Mouse (Mus musculus) retina, postnatal 7 days (tissue): ENCODE data around the gene Nebl.
A peak's percentile ranks its signal among the peaks of the same experiment; 100 is the strongest.

ENCODE experiments used
- DNase-seq: peaks from one replicate; pipeline ENCODE4 v3.0.0-alpha.2; 2012; ENCODE audit warnings: low read depth, low spot score

Nebl gene

GRCm38 (mm10) chr2:17730957-17731830, at the start of gene Nebl:
Gene Nebl, minus strand, starts transcription at chr2:17731464.
- peak; percentile 36 for DNase-seq

DNA sequence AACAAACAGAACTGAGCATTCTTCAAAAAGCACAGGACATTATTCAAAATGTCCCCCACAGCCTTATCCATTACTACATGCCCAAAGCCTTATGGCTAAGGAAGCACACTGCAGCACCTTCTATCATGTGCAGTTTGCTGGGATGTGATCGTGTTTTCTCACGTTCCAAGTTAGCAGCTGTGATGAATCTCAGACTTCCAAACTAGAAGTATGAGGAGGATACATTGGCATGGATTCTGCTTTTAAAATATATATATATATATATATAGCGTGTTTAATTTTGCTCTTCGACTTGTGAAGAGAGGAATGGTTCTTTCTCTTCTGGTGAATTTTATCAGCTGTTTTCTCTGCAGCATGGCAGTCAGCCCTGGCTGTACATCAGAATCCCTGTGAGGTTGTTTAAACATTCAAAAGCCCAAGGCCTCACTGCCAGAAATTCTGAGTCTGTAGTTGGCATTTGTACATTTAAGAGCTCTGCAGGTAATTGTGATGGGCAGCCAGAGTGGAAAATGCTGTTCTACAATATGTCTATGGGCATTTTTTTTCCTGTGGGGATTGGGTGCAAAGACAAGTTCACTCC, 39.1 kb upstream of the Nebl start:
- DNase-seq: no peak

DNA sequence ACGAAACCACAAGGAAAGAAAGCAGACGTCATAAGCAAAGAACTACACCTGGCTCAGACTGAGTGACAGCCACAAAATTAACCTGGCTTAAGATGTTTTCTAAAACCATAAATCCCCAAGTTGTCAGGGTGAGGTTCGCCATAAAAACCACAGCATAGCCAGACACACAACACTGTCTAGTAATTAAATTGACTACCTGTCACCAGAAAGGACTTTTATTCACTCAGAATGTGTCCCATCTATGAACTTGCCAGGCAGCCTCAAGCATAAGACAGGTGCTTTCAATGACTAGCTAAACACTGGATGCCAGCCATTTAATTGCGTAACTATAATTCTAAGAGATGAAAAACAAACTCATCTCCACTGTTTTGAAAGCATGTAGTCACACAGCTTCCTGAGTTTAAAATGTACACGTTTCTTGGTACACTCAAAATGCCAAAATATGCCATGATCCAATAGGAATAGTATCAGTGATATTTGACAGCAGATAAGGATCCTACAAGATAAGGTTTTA, 38.0 kb upstream of the Nebl start:
- DNase-seq: no peak

GRCm38 (mm10) chr2:17756271-17756670, 25.0 kb upstream of the Nebl start:
- no peak for DNase-seq

GRCm38 (mm10) chr2:17742051-17742763, 10.9 kb upstream of the Nebl start:
- DNase-seq: no peak

DNA sequence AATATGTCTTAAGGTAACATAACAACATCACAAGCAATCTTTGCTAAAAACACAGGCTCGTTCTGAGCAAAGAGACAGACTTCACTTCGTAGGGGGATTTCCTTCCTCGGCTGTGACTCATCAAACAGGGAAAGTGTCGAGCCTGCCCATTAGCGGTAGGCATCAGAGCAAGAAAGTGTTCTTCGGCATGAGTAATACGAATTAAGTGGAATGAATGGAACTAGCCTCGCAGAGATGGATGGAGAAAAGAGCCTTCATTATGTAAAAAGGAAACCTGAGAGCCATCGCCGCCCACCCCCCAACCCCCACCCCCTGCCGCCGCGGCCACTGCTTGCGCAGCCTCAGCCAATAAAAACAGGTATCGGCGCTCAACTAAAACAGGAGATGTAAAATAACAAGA, 10.3 kb upstream of the Nebl start:
- no peak for DNase-seq

DNA sequence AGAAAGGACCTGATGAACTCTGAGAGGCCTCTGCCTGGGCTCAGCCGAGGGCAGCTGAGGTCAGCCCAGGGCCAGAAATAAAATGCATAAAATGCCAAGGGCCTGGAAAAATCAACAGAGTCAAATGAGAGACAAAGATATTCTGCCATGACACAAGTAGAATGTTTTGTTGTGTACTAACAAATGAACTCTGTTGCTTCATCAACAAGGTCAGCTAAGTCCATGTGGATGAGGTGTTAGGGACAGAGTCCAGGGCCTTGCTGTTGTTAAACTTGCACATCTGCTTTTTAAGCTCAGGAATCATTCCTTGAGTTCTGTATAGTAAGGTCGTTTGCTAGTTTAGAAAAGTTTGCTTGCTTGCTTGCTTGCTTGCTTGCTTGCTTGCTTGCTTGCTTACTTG, 9.2 kb upstream of the Nebl start:
- DNase-seq: no peak

GRCm38 (mm10) chr2:17732210-17732609, 946 bp upstream of the Nebl start:
- DNase-seq: no peak

DNA sequence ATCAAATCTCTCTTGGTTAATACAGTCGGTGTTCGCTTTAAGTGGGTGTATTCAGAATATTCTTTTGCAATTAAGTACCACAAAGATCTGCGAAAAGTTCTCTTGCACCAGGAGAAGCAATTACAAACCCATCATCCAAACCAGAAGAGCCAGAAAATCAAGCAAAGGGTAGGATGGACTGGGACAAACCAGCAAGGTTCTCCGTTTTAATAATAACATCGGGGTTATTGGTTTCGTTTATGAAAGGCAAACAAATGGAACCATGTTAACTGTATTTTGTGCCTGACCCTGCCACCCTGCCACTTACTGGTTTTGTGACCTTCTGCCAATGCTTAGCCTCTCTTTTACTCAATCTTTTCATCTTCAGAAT, 552 bp upstream of the Nebl start:
- DNase-seq: no peak

- DNase-seq: no peak
These were observed 662 bp downstream of the Nebl start for GRCm38 (mm10) chr2:17730648-17730956.

GRCm38 (mm10) chr2:17729770-17730647, 1.3 kb downstream of the Nebl start:
- no peak for DNase-seq

DNA sequence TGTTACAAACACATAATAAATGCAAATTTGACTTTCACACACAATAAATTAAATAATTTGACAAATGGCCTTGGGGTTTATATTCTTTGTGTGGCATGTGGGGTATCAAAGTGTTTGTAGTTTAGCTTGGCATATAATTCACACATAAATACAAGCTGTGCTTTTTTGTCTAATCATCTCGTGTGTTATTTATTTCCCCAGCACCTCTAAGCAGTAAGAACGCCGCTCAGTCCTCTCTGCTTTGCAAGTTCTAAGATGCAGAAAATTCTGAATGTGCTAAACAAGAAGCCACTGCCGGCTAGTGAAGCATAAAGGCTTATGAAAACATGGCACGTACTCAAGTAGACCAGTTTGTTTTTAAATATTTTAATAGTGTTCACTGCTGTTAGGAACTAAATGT, 6.9 kb downstream of the Nebl start:
- no peak for DNase-seq

DNA sequence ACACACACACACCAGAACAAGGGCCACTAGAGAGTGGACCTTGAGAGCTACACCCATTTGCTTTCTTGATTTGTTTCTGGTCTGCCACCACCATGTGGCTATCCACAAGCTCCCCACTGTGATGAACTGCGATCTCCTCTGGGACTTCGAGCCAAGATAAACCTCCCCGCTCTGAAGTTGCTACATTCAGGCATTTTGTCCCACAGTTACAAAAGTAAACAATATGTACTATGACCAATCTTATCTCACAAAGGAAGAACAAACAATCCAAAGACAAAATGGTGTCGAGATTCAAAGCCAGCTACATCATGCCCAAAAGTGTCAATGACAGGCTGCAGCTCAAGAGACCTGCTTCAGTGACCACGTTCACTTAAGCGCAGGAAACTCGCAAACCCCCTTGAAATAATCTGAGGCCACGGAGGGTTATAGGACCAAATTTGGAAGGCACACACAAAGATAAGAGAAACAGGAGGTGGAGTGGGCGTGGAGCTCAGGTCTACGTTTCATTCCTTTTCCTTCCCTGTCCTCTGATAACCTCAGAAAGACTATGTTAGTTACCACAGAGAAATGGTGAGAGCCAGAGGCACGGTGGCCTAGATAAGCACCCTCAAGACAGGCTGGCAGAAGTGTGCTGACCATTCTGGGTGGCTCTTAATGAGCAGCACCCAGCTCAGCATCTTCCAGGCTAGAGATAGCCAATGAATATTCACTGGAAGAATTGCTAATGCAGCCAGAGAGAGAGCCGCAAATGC, 7.8 kb downstream of the Nebl start:
- DNase-seq: no peak

DNA sequence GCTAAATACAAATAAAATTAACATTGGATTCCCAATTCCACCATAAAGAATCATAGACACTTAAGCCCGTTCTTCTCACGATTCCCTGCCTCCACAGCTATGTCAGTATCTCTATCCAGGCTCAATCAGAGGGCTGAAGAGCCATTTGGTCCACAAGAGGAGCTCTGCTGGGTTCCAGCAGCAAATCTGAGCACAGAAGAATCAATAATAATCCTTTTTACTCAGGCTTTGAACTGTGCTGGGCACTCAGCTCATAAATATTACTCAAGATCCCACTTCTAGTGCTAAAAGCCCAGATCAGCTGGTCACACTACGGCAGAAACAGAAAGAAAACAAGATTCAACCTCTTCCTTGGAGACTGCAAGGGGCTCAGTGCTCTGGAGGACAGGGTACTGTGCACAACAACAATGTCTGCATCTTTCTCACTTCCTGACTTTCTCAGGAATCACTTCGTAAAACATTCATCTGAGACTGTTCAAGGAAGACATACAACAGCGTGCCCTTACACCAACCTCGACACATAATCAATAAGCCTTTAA, 10.0 kb downstream of the Nebl start:
- no peak for DNase-seq

GRCm38 (mm10) chr2:17718281-17718680, 13.0 kb downstream of the Nebl start:
- DNase-seq: no peak

- DNase-seq: no peak
These were observed 14.1 kb downstream of the Nebl start for GRCm38 (mm10) chr2:17717200-17717599.

- no peak for DNase-seq
These were observed 16.0 kb downstream of the Nebl start for GRCm38 (mm10) chr2:17715149-17715767.

DNA sequence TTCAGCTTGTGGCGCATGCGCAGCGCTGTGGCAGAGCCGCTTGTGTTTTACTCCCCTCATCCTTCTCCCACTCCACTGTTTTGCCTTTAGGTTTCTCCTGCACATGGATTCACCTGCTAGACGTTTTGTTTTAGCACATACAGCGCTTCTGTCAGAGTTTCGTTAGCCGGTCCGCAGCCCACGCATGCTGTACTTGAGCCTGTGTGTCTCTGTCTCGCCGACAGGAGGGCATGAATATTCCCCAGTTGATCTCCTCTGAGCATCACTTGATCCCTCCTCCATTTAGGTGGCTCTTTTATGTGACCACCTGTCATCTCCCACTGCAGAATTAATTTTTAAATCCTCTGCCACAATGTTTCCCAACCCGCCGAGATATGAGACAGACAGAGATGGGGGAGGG, 16.6 kb downstream of the Nebl start:
- no peak for DNase-seq

DNA sequence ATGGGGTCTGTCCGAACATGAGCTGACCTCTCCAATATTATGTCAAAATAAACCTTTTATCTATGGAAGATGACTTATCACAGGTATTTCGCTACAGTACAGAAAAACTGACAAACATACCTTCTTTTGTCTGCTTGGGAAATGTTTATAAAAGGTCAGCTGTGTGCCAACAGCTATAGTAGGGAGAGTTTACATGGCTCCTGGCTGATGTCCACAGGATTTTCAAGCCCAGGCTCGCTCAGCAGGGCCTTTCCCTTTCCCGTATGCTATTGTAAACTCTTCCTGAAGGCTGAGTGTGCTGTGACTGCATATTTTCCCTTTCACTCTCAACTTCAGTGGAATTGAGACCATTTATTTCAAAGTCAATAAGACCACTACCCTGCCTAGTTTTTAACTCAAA, 17.1 kb downstream of the Nebl start:
- DNase-seq: no peak

DNA sequence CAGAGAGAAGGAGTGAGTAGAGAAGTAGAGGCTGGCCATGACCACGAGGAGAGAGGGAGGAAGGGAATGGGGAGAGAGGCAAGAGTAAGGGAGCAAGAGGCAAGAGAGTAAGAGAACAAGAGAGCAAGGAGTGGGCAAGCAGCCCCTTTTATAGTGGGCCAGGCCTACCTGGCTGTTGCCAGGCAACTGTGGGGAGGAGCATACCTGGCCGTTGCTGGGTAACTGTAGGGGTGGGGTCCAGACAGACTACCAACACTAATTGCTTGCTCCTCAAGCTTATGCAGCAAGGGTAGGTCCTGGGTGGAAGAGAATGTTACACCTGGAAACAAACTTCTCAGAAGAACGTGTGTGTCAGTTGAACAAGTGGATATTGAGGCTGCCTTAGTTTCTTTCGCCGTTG, 20.0 kb downstream of the Nebl start:
- DNase-seq: no peak
